Mouse (Mus musculus): ENCODE data around the gene Tfeb.

- no peak for TF ChIP-seq CTCF (IDR thresholded peaks at IDR 0.05; ENCODE audit: borderline replicate concordance, insufficient read depth, low read length)
- no peak for TF ChIP-seq POLR2A (IDR thresholded peaks at IDR 0.05; ENCODE audit: low read depth, low read length)
Observed at GRCm38 (mm10) chr17:47742991-47743734, 6.3 kb downstream of the Tfeb start.
